Mouse (Mus musculus) small intestine, adult 2 months (tissue): ENCODE data around the gene Cnp.

Experiments
- CTCF ChIP-seq: fragments of 200-500 bp; IDR thresholded peaks from 2 replicates; pipeline ENCODE4 v1.5.1; 2012; ENCODE audit warnings: low read depth, mild to moderate bottlenecking, control low read depth, inconsistent platforms, low read length, moderate library complexity, mixed read lengths; ENCODE audit not compliant: insufficient replicate concordance, insufficient read length; ENCODE audit errors: extremely low read depth
- POLR2A ChIP-seq: fragments of 200-500 bp; IDR thresholded peaks from 2 replicates; pipeline ENCODE4 v1.6.1; 2012; ENCODE audit warnings: low read depth, mild to moderate bottlenecking, control low read depth, inconsistent platforms, low read length, moderate library complexity

GRCm38 (mm10) chr11:100619485-100619975 is 44.8 kb downstream of the Cnp start:
- TF ChIP-seq CTCF (no peak), POLR2A (peak; percentile 72; the same call in 1 of the 2 replicates)
